Mouse (Mus musculus) yolk sac, embryonic 10.5 days (tissue): ENCODE measurements around the gene Pgghg.

Source experiments
- DNase-seq: peaks from one replicate; pipeline ENCODE4 v3.0.0-alpha.2; 2017; ENCODE audit warnings: low spot score

Gene Pgghg

GRCm38 (mm10) chr7:140941222-140942051, at the start of gene Pgghg:
Gene Pgghg, plus strand, starts transcription at chr7:140941391.
- DNase-seq: peak; percentile 90

GRCm38 (mm10) chr7:140894031-140894430, 47.2 kb upstream of the Pgghg start:
- DNase-seq: no peak

- no peak for DNase-seq
These were observed 46.6 kb upstream of the Pgghg start for GRCm38 (mm10) chr7:140894611-140895010.

- no peak for DNase-seq
These were observed 43.3 kb upstream of the Pgghg start for GRCm38 (mm10) chr7:140897863-140898262.

- no peak for DNase-seq
These were observed 42.1 kb upstream of the Pgghg start for GRCm38 (mm10) chr7:140899121-140899520.

GRCm38 (mm10) chr7:140900220-140900619, 41.0 kb upstream of the Pgghg start, which contains the start of gene Cox8b:
Gene Cox8b, minus strand, starts transcription at chr7:140900446.
- no peak for DNase-seq

GRCm38 (mm10) chr7:140902036-140902875, 38.9 kb upstream of the Pgghg start:
- no peak for DNase-seq

- DNase-seq: peak; percentile 83
These were observed 38.0 kb upstream of the Pgghg start for GRCm38 (mm10) chr7:140903212-140903611.

- DNase-seq: peak; percentile 49
These were observed 35.5 kb upstream of the Pgghg start for GRCm38 (mm10) chr7:140905642-140906081.

DNA sequence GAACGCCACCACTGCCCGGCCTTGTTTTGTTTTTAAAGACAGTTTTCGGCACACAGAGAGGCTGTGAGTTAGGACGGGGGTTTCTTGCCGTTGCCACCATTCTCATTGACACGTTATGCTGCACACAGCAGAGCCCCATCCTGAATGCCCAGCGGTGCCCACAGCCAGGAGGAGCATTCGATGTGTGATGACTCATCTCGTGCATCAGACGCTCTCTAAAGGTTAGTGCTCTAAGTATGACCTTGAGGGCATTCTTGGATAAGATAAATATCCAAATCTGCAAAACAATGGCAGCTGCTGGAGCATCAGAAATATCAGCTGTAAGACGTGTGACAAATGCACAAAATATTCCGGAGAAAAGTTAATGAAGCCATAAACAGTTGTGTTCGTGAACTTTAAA, 34.1 kb upstream of the Pgghg start:
- DNase-seq: no peak

DNA sequence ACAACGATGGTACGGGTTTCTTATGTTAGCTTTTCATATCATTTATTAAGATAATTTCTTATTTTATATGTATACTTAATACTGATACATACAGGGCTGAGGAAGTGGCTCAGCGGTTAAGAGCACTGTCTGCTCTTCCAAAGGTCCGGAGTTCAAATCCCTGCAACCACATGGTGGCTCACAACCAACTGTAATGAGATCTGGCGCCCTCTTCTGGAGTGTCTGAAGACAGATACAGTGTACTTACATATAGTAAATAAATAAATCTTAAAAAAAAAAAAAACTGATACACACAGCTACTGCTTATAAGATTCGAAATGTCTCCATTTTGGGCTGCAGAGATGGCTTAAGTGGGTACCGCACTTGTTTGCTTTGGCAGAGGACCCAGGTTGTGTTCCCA, 33.5 kb upstream of the Pgghg start:
- no peak for DNase-seq

GRCm38 (mm10) chr7:140908181-140908580, 33.0 kb upstream of the Pgghg start:
- no peak for DNase-seq

- peak; percentile 84 for DNase-seq
These were observed 32.5 kb upstream of the Pgghg start for GRCm38 (mm10) chr7:140908634-140909107.

DNA sequence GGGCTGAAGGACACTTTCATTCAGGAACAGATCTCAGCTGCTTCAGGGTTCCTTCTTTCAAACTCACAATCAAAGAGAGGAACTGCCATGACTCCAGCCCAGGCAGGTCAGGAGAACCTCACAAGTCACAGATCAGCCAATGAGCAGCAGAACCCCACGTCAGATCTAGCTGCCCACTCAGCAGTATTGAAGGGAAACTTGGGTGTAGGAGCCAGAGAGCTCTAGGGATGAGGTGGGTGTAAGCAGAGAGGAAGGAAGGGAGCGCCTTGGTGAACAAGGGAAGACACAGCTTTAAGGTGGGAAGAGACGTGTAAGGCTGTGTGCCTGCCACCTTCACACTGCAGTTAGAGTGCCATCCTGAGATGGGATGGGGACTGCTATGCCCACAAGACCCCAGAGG, 28.9 kb upstream of the Pgghg start:
- no peak for DNase-seq

- peak; percentile 51 for DNase-seq
These were observed 28.2 kb upstream of the Pgghg start for GRCm38 (mm10) chr7:140912846-140913482.

DNA sequence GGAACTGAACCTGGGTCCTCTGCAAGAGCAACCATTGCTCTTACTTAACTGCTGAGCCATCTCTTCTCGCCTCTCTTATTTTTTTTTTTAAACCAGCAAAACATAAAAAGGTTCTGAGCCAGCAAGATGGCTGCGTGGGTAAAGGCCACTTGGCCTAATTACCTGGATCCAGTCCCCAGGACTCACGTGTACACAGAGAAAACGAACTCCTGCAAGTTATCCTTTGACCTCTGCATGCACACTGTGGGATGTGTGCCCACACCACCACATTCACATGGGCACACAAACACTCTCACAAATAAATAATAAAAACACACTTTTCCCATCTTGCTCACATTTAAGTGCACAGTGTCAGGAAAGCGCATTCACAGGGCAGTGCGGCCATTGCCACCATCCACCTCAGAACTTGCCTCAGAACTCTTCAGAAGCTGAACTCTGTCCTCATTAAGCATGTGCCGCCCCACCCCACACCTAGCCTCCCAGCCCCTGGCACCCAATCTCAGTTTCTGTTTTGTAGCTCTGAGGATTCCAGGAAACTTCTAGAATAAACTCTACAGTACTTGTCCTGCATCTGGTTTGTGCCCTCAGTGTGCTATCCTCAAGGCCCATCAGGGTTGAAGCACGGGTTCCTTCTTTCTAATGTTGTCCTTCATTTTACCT, 27.0 kb upstream of the Pgghg start:
- DNase-seq: no peak

- no peak for DNase-seq
These were observed 21.3 kb upstream of the Pgghg start for GRCm38 (mm10) chr7:140919911-140920310.

GRCm38 (mm10) chr7:140920418-140921029, 20.7 kb upstream of the Pgghg start, which contains the start of gene Nlrp6:
Gene Nlrp6, plus strand, starts transcription at chr7:140920902.
- DNase-seq: no peak

DNA sequence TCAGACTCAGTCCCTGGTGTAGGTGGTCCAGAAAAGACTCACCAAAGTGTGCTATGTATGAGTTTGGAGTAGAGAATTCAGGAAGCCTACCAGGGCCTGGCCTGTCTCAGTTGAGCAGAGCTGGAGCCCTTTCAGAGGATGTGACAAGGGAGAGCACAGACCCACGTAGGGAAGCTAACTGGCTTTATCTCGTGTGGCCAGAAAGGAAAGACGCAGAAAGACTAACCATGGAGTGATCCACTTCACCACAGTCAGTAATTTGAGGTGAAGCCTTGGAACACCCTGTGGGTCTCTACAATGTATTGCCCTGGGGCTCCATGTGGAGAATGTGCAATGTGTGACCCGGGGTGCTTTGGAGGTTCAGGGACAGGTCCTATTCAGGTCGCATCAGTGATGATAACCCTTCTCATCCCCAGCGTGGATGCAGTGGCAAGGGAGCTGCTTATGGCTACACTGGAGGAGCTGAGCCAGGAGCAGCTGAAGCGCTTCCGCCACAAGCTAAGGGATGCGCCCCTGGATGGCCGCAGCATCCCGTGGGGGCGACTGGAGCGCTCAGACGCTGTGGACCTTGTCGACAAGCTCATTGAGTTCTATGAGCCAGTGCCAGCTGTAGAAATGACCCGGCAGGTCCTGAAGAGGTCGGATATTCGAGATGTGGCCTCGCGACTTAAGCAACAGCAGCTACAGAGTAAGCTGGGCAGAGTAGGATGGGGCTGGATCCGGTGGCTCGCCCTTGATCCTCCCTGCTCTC, 19.8 kb upstream of the Pgghg start:
- no peak for DNase-seq

DNA sequence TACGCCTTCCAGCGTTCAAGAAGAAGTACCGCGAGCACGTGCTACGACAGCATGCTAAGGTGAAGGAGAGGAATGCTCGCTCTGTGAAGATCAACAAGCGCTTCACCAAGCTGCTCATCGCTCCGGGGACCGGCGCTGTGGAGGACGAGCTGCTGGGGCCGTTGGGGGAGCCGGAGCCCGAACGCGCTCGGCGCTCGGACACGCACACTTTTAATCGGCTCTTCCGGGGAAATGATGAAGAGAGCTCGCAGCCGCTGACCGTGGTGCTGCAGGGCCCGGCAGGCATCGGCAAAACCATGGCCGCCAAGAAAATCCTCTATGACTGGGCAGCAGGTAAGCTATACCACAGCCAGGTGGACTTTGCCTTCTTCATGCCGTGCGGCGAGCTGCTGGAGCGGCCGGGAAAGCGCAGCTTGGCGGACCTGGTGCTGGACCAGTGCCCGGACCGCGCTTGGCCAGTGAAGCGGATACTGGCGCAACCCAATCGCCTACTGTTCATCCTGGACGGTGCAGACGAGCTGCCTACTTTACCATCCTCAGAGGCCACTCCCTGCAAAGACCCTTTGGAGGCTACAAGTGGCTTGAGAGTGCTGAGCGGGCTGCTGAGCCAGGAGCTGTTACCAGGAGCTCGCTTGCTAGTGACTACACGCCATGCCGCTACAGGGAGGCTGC, 18.7 kb upstream of the Pgghg start:
- peak; percentile 50 for DNase-seq
